Mouse (Mus musculus) liver, embryonic 14.5 days (tissue): ENCODE results near the gene Furin.

Experiments used
- CTCF ChIP-seq: IDR thresholded peaks from 2 replicates; pipeline ENCODE4 v1.5.1; 2016; ENCODE audit warnings: antibody characterized with exemption, low read depth, control low read depth
- EP300 ChIP-seq: IDR thresholded peaks from 2 replicates; pipeline ENCODE4 v1.6.1; 2016; ENCODE audit warnings: antibody characterized with exemption, low read depth

- TF ChIP-seq CTCF (no peak), EP300 (no peak)
These were observed 32.6 kb downstream of the Furin start for GRCm38 (mm10) chr7:80372667-80373066.
